Mouse (Mus musculus): ENCODE results near the gene Junb.

DNA sequence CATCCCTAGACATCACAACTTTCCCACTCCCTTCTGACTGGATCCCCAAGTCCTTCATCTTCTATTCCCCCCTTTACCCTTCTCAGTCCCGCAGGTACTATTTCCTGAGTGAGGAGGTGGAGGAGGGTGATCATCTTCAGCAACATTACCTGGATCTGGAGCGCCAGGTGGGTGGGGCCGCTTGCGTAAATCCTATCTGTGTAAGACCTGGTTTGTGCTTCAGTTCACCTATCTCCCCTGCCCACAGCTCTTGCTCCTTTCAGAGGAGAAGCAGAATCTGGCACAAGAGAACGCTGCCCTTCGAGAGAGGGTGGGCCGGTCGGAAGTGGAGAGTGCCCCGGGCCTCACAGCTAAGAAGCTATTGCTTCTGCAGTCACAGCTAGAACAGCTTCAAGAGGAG is 15.9 kb upstream of the Junb start:
- TF ChIP-seq CTCF (conservative IDR thresholded peaks at IDR 0.05; ENCODE audit: insufficient read depth, insufficient read length, low read depth, low read length) (no peak), POLR2A (IDR thresholded peaks at IDR 0.05; ENCODE audit: low read depth, low read length) (no peak)
